Mouse (Mus musculus) C3H10T1/2 (cell line): ENCODE results near the gene Gpr3. TPM values are rescaled to one million over a fixed set of nuclear protein-coding genes. Genes with fewer than 3 reads are reported as not detected.

Source experiments
- polyA plus RNA-seq, 2 experiments: library from polyadenylated mRNA; unstranded; fragments of >200 nt; fragmentation: generic; extraction: Trizol; gene quantifications; one replicate each; pipeline ENCODE4 v1.2.1; 2012; ENCODE audit warnings: missing spikeins in 2 of 2

The Gpr3 gene
- polyA plus RNA-seq = under 1 TPM; 0.02 to 0.13 TPM

DNA sequence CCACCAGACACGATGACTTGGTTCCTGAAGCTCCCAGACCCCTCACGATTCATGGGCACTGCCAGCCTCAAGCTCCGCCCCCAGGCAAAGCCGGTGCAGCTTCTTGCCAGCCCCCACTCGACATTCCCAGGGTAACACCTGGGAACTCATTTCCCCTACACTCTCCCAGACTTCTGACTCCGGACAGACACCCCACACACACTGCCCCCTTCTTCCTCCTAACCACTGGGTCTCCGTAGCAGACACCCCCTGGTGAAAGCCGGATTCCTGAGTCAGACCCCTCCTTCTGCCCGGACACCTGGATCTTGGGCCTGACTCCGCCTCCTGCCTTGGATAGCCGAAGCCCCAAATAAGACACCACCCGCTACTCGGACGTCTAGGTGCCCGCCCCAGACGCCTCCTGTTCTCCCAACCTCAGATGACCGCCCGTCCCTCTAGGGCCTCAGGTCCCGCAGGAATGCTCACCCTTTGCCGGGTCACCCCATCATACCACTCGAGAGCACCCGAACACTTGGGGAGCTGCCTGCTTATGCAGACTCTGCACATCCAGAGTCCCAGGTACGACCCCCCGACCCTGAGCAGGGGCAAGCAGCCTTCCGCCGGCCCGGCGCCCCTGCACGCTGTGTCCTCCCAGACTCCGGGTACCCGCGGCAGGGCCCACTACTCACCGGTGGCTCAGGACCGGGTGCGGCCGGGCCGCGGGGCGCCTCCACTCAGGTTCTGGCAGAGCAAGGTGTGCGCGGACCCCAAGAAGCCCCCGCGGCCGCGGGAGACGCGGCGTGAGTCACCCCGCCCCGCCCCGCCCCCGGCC is at the start of gene Gpr3, which contains the start of gene Cd164l2:
Gene Gpr3 (minus strand): TSS at position 786 of the 811 bp plus-strand sequence.
Gene Cd164l2 (plus strand): TSS at position 381 of the 811 bp plus-strand sequence.

DNA sequence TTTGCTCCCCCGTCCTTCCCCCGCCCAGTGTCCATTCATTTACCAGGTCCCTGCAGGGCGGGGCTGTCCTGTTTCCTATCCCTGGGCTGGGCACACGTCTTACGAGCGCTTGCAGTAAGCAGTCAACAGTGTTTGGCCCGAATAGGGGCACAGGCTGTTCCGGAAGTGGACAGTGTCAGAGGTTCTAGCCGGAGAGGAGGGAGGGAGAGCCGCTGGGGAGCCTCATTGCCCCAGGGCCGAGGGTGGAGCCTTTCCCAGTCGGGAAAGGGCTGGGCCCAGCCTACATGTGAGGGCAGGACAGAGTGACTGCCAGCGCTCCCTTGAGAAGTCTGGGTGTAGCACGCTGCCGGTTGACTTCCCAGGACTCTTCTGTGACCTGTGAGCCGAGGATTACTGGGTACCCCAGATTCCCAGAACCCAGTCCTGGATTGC is 28.2 kb upstream of the Gpr3 start, which contains the start of gene Map3k6:
Gene Map3k6 (plus strand): TSS at position 329 of the 432 bp plus-strand sequence.

Other genes starting within 250 kb of the Gpr3 start
- under 1 TPM in 1 of 2 experiments, not detected in 1; 0.01 TPM for gene Fgr, start 238.4 kb downstream of the Gpr3 start, polyA plus RNA-seq
- gene Ahdc1, start 201.3 kb downstream of the Gpr3 start, polyA plus RNA-seq = 10 to 100 TPM in 1 of 2 experiments, 1 to 10 TPM in 1; 3.5 to 50.8 TPM
- 10 to 100 TPM in 1 of 2 experiments, 1 to 10 TPM in 1; 9.9 to 56.7 TPM for gene Wasf2, start 82.0 kb downstream of the Gpr3 start, polyA plus RNA-seq
- gene Cd164l2, start 405 bp downstream of the Gpr3 start, polyA plus RNA-seq = under 1 TPM; 0.05 to 0.11 TPM
- gene Map3k6, start 28.3 kb upstream of the Gpr3 start, polyA plus RNA-seq = 1 to 10 TPM in 1 of 2 experiments, under 1 TPM in 1; 0.74 to 1.4 TPM
- gene Sytl1, start 50.6 kb upstream of the Gpr3 start, polyA plus RNA-seq = 1 to 10 TPM in 1 of 2 experiments, under 1 TPM in 1; 0.62 to 3.1 TPM
- 10 to 100 TPM; 54.9 to 80.1 TPM for gene Tmem222, start 65.3 kb upstream of the Gpr3 start, polyA plus RNA-seq
- gene Wdtc1, start 140.9 kb upstream of the Gpr3 start, polyA plus RNA-seq = 10 to 100 TPM in 1 of 2 experiments, 1 to 10 TPM in 1; 9.9 to 23.1 TPM
- gene Slc9a1, start 157.2 kb upstream of the Gpr3 start, polyA plus RNA-seq = 10 to 100 TPM in 1 of 2 experiments, 1 to 10 TPM in 1; 6.0 to 25.5 TPM